Mouse (Mus musculus) erythroblast, embryonic 14.5 days (primary cell): Measurements from ENCODE around the gene Muc13. TPM values are rescaled to one million over a fixed set of nuclear protein-coding genes. Genes with fewer than 3 reads are reported as not detected.

Source experiments
- H3K27me3 ChIP-seq: 2 replicates; pipeline ENCODE4 v1.6.1; 2012; ENCODE audit warnings: inconsistent platforms; ENCODE audit not compliant: control insufficient read depth
- H3K36me3 ChIP-seq: 2 replicates; pipeline ENCODE4 v1.6.1; 2012; ENCODE audit warnings: mild to moderate bottlenecking, inconsistent platforms; ENCODE audit not compliant: control insufficient read depth
- H3K4me1 ChIP-seq: 2 replicates; pipeline ENCODE4 v1.6.1; 2012; ENCODE audit warnings: inconsistent platforms; ENCODE audit not compliant: control insufficient read depth
- H3K4me3 ChIP-seq: replicated peaks from 2 replicates; pipeline ENCODE3; 2012; ENCODE audit warnings: moderate library complexity, mild to moderate bottlenecking, inconsistent platforms
- H3K9me3 ChIP-seq: 2 replicates; pipeline ENCODE4 v1.6.1; 2012; ENCODE audit warnings: low read length, inconsistent platforms, mixed read lengths; ENCODE audit not compliant: control insufficient read depth
- GATA1 ChIP-seq: IDR thresholded peaks from 2 replicates; pipeline ENCODE4 v1.6.1; 2012; ENCODE audit warnings: low read length, inconsistent platforms, mixed read lengths
- TAL1 ChIP-seq: IDR thresholded peaks from 3 replicates; pipeline ENCODE4 v1.6.1; 2012; ENCODE audit warnings: low read length, inconsistent platforms, mixed read lengths
- polyA plus RNA-seq: library from polyadenylated mRNA; stranded (reverse); fragments of >175 nt; gene quantifications from 2 replicates; pipeline ENCODE4 v1.2.3, GENCODE M21; 2012

Gene Muc13
- polyA plus RNA-seq, 1 experiment, result not detected

- Histone ChIP-seq H3K4me1 (peaks cover 9% of the 10 kb centered on the region), H3K4me3 (peak overlapping the region; percentile 56), H3K27me3 (peaks cover 83% of the 10 kb centered on the region), H3K36me3 (no peaks in the 10 kb centered on the region), H3K9me3 (no peaks in the 10 kb centered on the region)
- TF ChIP-seq TAL1, result no peak
- no peak for TF ChIP-seq GATA1
These were observed 36.8 kb downstream of the Muc13 start for GRCm38 (mm10) chr16:33830512-33831105.

- peaks cover 9% of the 10 kb centered on the region for H3K4me1 ChIP-seq
- H3K9me3 ChIP-seq, result no peaks in the 10 kb centered on the region
- TF ChIP-seq TAL1, result no peak
- TF ChIP-seq GATA1, result no peak
- peaks cover 84% of the 10 kb centered on the region for H3K27me3 ChIP-seq
- no peaks in the 10 kb centered on the region for H3K36me3 ChIP-seq
- H3K4me3 ChIP-seq, result no peak overlapping the region
These were observed 38.2 kb downstream of the Muc13 start for GRCm38 (mm10) chr16:33832057-33832456.

- H3K36me3 ChIP-seq, result no peaks in the 10 kb centered on the region
- H3K4me3 ChIP-seq, result no peak overlapping the region
- TF ChIP-seq GATA1, result no peak
- TF ChIP-seq TAL1, result no peak
- H3K9me3 ChIP-seq, result no peaks in the 10 kb centered on the region
- H3K4me1 ChIP-seq, result peaks cover 9% of the 10 kb centered on the region
- peaks cover 79% of the 10 kb centered on the region for H3K27me3 ChIP-seq
These were observed 39.0 kb downstream of the Muc13 start for GRCm38 (mm10) chr16:33832728-33833428.

GRCm38 (mm10) chr16:33833429-33833753 lies 39.6 kb downstream of the Muc13 start:
- peaks cover 74% of the 10 kb centered on the region for H3K27me3 ChIP-seq

GRCm38 (mm10) chr16:33833781-33834482 lies 40.1 kb downstream of the Muc13 start:
- TF ChIP-seq GATA1 (no peak), TAL1 (no peak)
- Histone ChIP-seq H3K4me3 (no peak overlapping the region), H3K4me1 (peaks cover 9% of the 10 kb centered on the region), H3K27me3 (peaks cover 69% of the 10 kb centered on the region), H3K9me3 (no peaks in the 10 kb centered on the region), H3K36me3 (no peaks in the 10 kb centered on the region)

More at GRCm38 (mm10) chr16:33833429-33833753, 39.6 kb downstream of the Muc13 start:
- TF ChIP-seq TAL1, result no peak
- no peak for TF ChIP-seq GATA1
- H3K36me3 ChIP-seq, result no peaks in the 10 kb centered on the region
- H3K4me3 ChIP-seq, result no peak overlapping the region
- no peaks in the 10 kb centered on the region for H3K9me3 ChIP-seq
- H3K4me1 ChIP-seq, result peaks cover 9% of the 10 kb centered on the region

GRCm38 (mm10) chr16:33836676-33837075 lies 42.8 kb downstream of the Muc13 start:
- Histone ChIP-seq H3K4me1 (peaks cover 3% of the 10 kb centered on the region; the same call in 1 of the 2 replicates), H3K36me3 (no peaks in the 10 kb centered on the region), H3K27me3 (peaks cover 41% of the 10 kb centered on the region), H3K9me3 (no peaks in the 10 kb centered on the region), H3K4me3 (no peak overlapping the region)
- TF ChIP-seq TAL1, result no peak
- no peak for TF ChIP-seq GATA1

- no peak for TF ChIP-seq TAL1
- TF ChIP-seq GATA1, result no peak
- no peak overlapping the region for H3K4me3 ChIP-seq
- H3K27me3 ChIP-seq, result peaks cover 37% of the 10 kb centered on the region
- H3K36me3 ChIP-seq, result no peaks in the 10 kb centered on the region
- H3K4me1 ChIP-seq, result peaks cover 3% of the 10 kb centered on the region; the same call in 1 of the 2 replicates
- H3K9me3 ChIP-seq, result no peaks in the 10 kb centered on the region
These were observed 43.4 kb downstream of the Muc13 start for GRCm38 (mm10) chr16:33837191-33837590.

GRCm38 (mm10) chr16:33840616-33841015 lies 46.8 kb downstream of the Muc13 start:
- no peaks in the 10 kb centered on the region for H3K4me1 ChIP-seq
- H3K27me3 ChIP-seq, result peaks cover 2% of the 10 kb centered on the region
- no peaks in the 10 kb centered on the region for H3K9me3 ChIP-seq
- no peak overlapping the region for H3K4me3 ChIP-seq
- H3K36me3 ChIP-seq, result no peaks in the 10 kb centered on the region
- TF ChIP-seq GATA1, result no peak
